Mouse (Mus musculus) intestine, embryonic 14.5 days (tissue): ENCODE data around the gene 2200002D01Rik. TPM values are rescaled to one million over a fixed set of nuclear protein-coding genes. Genes with fewer than 3 reads are reported as not detected.
"Not testable (repeated sequence)": the region's sequence is repeated elsewhere in the genome, so short reads cannot be mapped to it uniquely, and the experiment has no call there.

Experiments used
- ATAC-seq: fragments of 200-750 bp; cut with Nextera tagmentation; replicated peaks from 2 replicates; pipeline ENCODE4 v1.8.0; 2017; ENCODE audit warnings: low read depth, moderate number of reproducible peaks, moderate TSS enrichment, moderate library complexity; ENCODE audit not compliant: low FRiP score, low TSS enrichment
- DNase-seq: peaks from one replicate; pipeline ENCODE4 v3.0.0-alpha.2; 2018; ENCODE audit warnings: low spot score
- H3K27ac ChIP-seq: fragments of 300-500 bp; sonication (generic); 2 replicates; pipeline ENCODE4 v1.5.1; 2014; ENCODE audit warnings: low read depth, mild to moderate bottlenecking, control low read depth
- H3K27me3 ChIP-seq: fragments of 300-500 bp; sonication (generic); replicated peaks from 2 replicates; pipeline ENCODE4 v1.6.1; 2014; ENCODE audit warnings: low read length, control low read depth; ENCODE audit not compliant: control insufficient read depth, insufficient read depth
- H3K36me3 ChIP-seq: fragments of 300-500 bp; sonication (generic); 2 replicates; pipeline ENCODE4 v1.6.1; 2014; ENCODE audit warnings: low read length, control low read depth; ENCODE audit not compliant: control insufficient read depth, insufficient read depth
- H3K4me1 ChIP-seq: fragments of 300-500 bp; sonication (generic); replicated peaks from 2 replicates; pipeline ENCODE4 v1.6.1; 2014; ENCODE audit warnings: low read length, control low read depth, mixed read lengths; ENCODE audit not compliant: control insufficient read depth, insufficient read depth
- H3K4me2 ChIP-seq: fragments of 300-500 bp; sonication (generic); 2 replicates; pipeline ENCODE4 v1.6.1; 2014; ENCODE audit warnings: low read length
- H3K4me3 ChIP-seq: fragments of 300-500 bp; sonication (generic); 2 replicates; pipeline ENCODE4 v1.5.1; 2014; ENCODE audit warnings: low read depth, low read length, control low read depth, mixed read lengths
- H3K9ac ChIP-seq: fragments of 300-500 bp; sonication (generic); 2 replicates; pipeline ENCODE4 v1.6.1; 2014; ENCODE audit warnings: mild to moderate bottlenecking, low read length
- H3K9me3 ChIP-seq: fragments of 300-500 bp; sonication (generic); 2 replicates; pipeline ENCODE4 v1.6.1; 2016; ENCODE audit warnings: low read length, control low read depth; ENCODE audit not compliant: control insufficient read depth
- WGBS: fragments of 180-500 bp; shearing (Covaris S2); extraction: QIAGEN DNeasy Blood & Tissue Kit; methylation state at CpG from one replicate; pipeline ENCODE4 v1.1.7; 2014; 5-methylcytosine and 5-hydroxymethylcytosine counted together
- polyA plus RNA-seq: library from polyadenylated mRNA; unstranded; fragments of >200 nt; fragmentation: Nextera tagmentation; extraction: Ambion mirVana; gene quantifications from 2 replicates; pipeline ENCODE4 v1.2.1, GENCODE M21; 2014

The 2200002D01Rik gene
- polyA plus RNA-seq, 1 experiment from 2014 or later, result 111 TPM

DNA sequence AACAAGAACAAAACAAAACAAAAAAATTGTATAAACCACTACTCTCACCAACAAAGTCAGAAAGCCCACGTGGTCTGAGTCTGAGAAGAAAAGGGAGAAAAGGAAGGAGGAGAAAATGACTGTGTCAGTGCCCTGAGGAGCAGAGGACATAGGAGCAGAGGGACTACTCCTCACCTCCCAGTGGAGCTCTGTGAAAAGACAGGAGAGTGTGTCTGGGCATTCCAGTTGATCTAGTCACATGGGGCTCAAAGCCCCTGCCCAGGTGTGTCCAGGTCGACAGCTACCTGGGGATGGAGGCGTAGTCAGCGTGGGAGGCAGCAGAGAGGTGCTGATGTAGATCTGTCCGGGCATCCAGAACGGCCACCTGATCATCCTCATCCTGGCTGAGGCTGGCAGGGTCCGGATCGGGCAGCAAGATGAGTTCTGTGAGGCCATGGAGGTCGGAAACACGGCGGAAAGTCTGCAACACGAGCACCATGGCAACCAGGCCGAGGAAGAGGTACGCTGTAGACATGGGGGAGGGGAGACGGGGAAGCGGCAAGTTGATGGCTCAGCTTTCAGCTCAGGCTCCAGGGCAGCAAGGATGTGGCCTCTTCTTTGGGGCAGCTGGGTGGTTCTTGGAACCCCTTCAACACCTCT, 23.4 kb downstream of the 2200002D01Rik start:
- 14% methylated on average over 16 of the region's 16 CpGs for WGBS
- Histone ChIP-seq H3K36me3 (no peaks in the 10 kb centered on the region), H3K9me3 (0 out of 2 replicates have a peak, but pooled peaks cover under 1% of the 10 kb centered on the region), H3K9ac (no peak overlapping the region), H3K27ac (no peak overlapping the region), H3K4me2 (no peak overlapping the region), H3K27me3 (no peaks in the 10 kb centered on the region), H3K4me1 (no peaks in the 10 kb centered on the region; the same call in 1 of the 2 replicates), H3K4me3 (no peak overlapping the region)
- ATAC-seq (no peak), DNase-seq (no peak)

DNA sequence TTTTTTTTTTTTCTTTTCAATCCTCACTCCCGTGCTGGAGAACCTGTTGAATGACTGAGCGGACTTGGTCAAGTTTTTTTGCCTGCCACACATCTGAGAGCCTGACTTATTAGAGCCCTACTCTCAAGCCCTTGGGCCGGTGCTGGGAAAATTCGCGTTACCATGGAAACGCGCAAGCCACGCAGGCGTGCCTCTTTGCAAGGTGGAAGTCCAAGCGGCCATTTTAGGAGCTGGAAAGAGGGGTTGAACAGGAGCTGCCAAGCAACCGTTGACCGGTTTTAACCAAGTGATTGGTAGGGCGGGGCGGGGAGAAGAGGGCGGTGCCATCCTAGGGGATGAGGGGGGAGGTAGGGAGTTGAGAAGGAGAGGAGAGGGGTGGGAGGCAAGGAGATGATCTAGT, 33.4 kb downstream of the 2200002D01Rik start:
- Histone ChIP-seq H3K36me3 (no peaks in the 10 kb centered on the region), H3K27ac (no peak overlapping the region), H3K4me2 (no peak overlapping the region), H3K4me1 (no peaks in the 10 kb centered on the region), H3K27me3 (no peaks in the 10 kb centered on the region; the same call in 1 of the 2 replicates), H3K9me3 (peaks cover 4% of the 10 kb centered on the region; the same call in 1 of the 2 replicates), H3K9ac (no peak overlapping the region), H3K4me3 (no peak overlapping the region)
- WGBS, result 46% methylated on average over 15 of the region's 15 CpGs
- ATAC-seq (no peak), DNase-seq (no peak)

GRCm38 (mm10) chr7:29214236-29214635, 34.0 kb downstream of the 2200002D01Rik start:
- H3K4me3 ChIP-seq, result no peak overlapping the region
- no peak overlapping the region for H3K9ac ChIP-seq
- no peaks in the 10 kb centered on the region for H3K4me1 ChIP-seq
- DNase-seq (no peak), ATAC-seq (no peak)
- H3K36me3 ChIP-seq, result no peaks in the 10 kb centered on the region
- no peak overlapping the region for H3K4me2 ChIP-seq
- 62% methylated on average over 2 of the region's 2 CpGs for WGBS
- H3K27ac ChIP-seq, result no peak overlapping the region
- no peaks in the 10 kb centered on the region; the same call in 1 of the 2 replicates for H3K27me3 ChIP-seq
- peaks cover 2% of the 10 kb centered on the region; the same call in 1 of the 2 replicates for H3K9me3 ChIP-seq

GRCm38 (mm10) chr7:29213675-29214082, 34.6 kb downstream of the 2200002D01Rik start, which contains the start of gene Catsperg1:
Catsperg1 (minus strand) TSS chr7:29214035.
- peak within 1 kb of the TSS; percentile 30 for H3K4me2 ChIP-seq
- ATAC-seq, result 0 out of 2 replicates have a peak, but pooled peaks have one; percentile 37
- H3K27me3 ChIP-seq, result no peaks in the 10 kb centered on the region; the same call in 1 of the 2 replicates
- DNase-seq, result peak; percentile 68
- no peak within 1 kb of the TSS for H3K9ac ChIP-seq
- 4% methylated on average over 20 of the region's 20 CpGs for WGBS
- no peaks in the 10 kb centered on the region for H3K4me1 ChIP-seq
- no peaks in the 10 kb centered on the region; the same call in 1 of the 2 replicates for H3K9me3 ChIP-seq
- no peaks in the 10 kb centered on the region for H3K36me3 ChIP-seq
- no peak within 1 kb of the TSS for H3K27ac ChIP-seq
- H3K4me3 ChIP-seq, result no peak within 1 kb of the TSS

- not testable (repeated sequence) for H3K9ac ChIP-seq, H3K4me3 ChIP-seq, H3K27ac ChIP-seq, DNase-seq, H3K9me3 ChIP-seq, H3K27me3 ChIP-seq, ATAC-seq, H3K36me3 ChIP-seq, H3K4me1 ChIP-seq
- 21% methylated on average over 40 of the region's 40 CpGs for WGBS
- peak overlapping the region; percentile 30 for H3K4me2 ChIP-seq
Observed at GRCm38 (mm10) chr7:29212775-29213560, 35.3 kb downstream of the 2200002D01Rik start.

DNA sequence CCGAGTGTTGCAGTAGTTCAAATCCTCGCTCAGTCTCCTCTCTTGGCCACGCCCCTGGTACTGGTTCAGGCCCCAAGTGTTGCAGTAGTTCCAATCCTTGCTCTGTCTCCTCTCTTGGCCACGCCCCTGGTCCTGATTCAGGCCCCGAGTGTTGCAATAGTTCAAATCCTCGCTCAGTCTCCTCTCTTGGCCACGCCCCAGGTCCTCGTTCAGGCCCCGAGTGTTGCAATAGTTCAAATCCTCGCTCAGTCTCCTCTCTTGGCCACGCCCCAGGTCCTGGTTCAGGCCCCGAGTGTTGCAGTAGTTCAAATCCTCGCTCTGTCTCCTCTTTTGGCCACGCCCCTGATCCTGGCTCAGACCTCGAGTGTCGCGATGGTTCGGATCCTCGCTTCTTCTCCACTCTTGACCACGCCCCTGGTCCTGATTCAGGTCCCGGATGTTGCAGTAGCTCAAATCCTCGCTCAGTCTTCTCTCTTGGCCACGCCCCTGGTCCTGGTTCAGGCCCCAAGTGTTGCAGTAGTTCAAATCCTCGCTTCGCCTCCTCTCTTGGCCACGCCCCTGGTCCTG, 36.0 kb downstream of the 2200002D01Rik start:
- no peak overlapping the region for H3K9ac ChIP-seq
- no peak for DNase-seq

GRCm38 (mm10) chr7:29211415-29212198, 36.7 kb downstream of the 2200002D01Rik start:
- Histone ChIP-seq H3K9me3 (no peaks in the 10 kb centered on the region; the same call in 1 of the 2 replicates), H3K27ac (peak overlapping the region; percentile 52), H3K4me1 (no peaks in the 10 kb centered on the region), H3K36me3 (no peaks in the 10 kb centered on the region), H3K9ac (no peak overlapping the region), H3K4me2 (peak overlapping the region; percentile 44), H3K27me3 (no peaks in the 10 kb centered on the region; the same call in 1 of the 2 replicates), H3K4me3 (peak overlapping the region; percentile 30)
- DNase-seq (peak; percentile 91), ATAC-seq (peak; percentile 85)
- WGBS, result 5% methylated on average over 34 of the region's 34 CpGs

More for the DNA sequence above, 36.0 kb downstream of the 2200002D01Rik start:
- H3K4me1 ChIP-seq, result no peaks in the 10 kb centered on the region
- H3K27me3 ChIP-seq, result no peaks in the 10 kb centered on the region; the same call in 1 of the 2 replicates
- H3K36me3 ChIP-seq, result no peaks in the 10 kb centered on the region
- ATAC-seq, result no peak
- H3K4me3 ChIP-seq, result 0 out of 2 replicates have a peak overlapping the region, but pooled peaks have one; percentile 30
- H3K27ac ChIP-seq, result no peak overlapping the region; the same call in 1 of the 2 replicates
- no peaks in the 10 kb centered on the region; the same call in 1 of the 2 replicates for H3K9me3 ChIP-seq
- peak overlapping the region; percentile 44 for H3K4me2 ChIP-seq
- 17% methylated on average over 26 of the region's 26 CpGs for WGBS

DNA sequence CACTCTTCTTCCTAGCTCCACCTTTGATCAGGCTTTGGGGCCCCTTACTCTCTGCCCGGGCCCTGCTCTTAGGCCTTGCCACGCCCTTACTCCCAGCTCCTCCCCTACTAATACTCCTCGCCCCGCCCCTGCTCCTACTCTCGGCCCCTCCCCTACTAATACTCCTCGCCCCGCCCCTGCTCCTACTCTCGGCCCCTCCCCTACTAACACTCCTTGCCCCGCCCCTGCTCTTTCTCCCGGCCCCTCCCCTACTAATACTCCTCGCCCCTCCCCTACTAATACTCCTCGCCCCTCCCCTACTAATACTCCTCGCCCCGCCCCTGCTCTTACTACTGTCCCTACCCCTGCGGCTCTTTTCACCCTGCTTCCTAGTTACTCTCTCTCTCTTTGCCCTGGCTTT, 37.3 kb downstream of the 2200002D01Rik start:
- not testable (repeated sequence) for H3K36me3 ChIP-seq, H3K9ac ChIP-seq, H3K9me3 ChIP-seq, H3K4me1 ChIP-seq, H3K27me3 ChIP-seq, DNase-seq
- Histone ChIP-seq H3K4me3 (peak overlapping the region; percentile 30), H3K27ac (peak overlapping the region; percentile 52; the same call in 1 of the 2 replicates), H3K4me2 (peak overlapping the region; percentile 44)
- 0 out of 2 replicates have a peak, but pooled peaks have one; percentile 12 for ATAC-seq
- 19% methylated on average over 15 of the region's 15 CpGs for WGBS
